Mouse (Mus musculus) cerebral cortex, adult 2 months (tissue): ENCODE data around the gene Tnfrsf25.

ENCODE experiments used
- WGBS: fragments of 180-500 bp; shearing (Covaris S2); methylation state at CpG from one replicate; pipeline ENCODE4 v1.1.7; 2018; 5-methylcytosine and 5-hydroxymethylcytosine counted together

Gene Tnfrsf25

GRCm38 (mm10) chr4:152115921-152116612 lies at the start of gene Tnfrsf25:
TSS of gene Tnfrsf25 (plus strand) at chr4:152115934.
- WGBS = 13% methylated on average over 30 of the region's 30 CpGs

- 78% methylated on average over 6 of the region's 6 CpGs for WGBS
Observed at GRCm38 (mm10) chr4:152068166-152068724, 47.5 kb upstream of the Tnfrsf25 start.

- 78% methylated on average over 3 of the region's 3 CpGs for WGBS
Observed at GRCm38 (mm10) chr4:152069245-152069644, 46.5 kb upstream of the Tnfrsf25 start.

- 78% methylated on average over 11 of the region's 11 CpGs for WGBS
Observed at GRCm38 (mm10) chr4:152070494-152071396, 45.0 kb upstream of the Tnfrsf25 start.

- WGBS = 43% methylated on average over 10 of the region's 10 CpGs
Observed at GRCm38 (mm10) chr4:152072121-152072601, 43.6 kb upstream of the Tnfrsf25 start, which contains the start of gene Plekhg5. TSS of gene Plekhg5 (plus strand) at chr4:152072498.

GRCm38 (mm10) chr4:152072655-152073054 lies 43.1 kb upstream of the Tnfrsf25 start:
- WGBS = 41% methylated on average over 10 of the region's 10 CpGs

- 87% methylated on average over 6 of the region's 6 CpGs for WGBS
Observed at GRCm38 (mm10) chr4:152073715-152074114, 42.0 kb upstream of the Tnfrsf25 start.

GRCm38 (mm10) chr4:152074548-152074947 lies 41.2 kb upstream of the Tnfrsf25 start:
- WGBS = 87% methylated on average over 9 of the region's 9 CpGs

- WGBS = 78% methylated on average over 9 of the region's 9 CpGs
Observed at GRCm38 (mm10) chr4:152077191-152077590, 38.5 kb upstream of the Tnfrsf25 start.

GRCm38 (mm10) chr4:152078105-152078530 lies 37.6 kb upstream of the Tnfrsf25 start:
- WGBS = 60% methylated on average over 10 of the region's 10 CpGs

GRCm38 (mm10) chr4:152079261-152079660 lies 36.5 kb upstream of the Tnfrsf25 start:
- 89% methylated on average over 3 of the region's 3 CpGs for WGBS

- 39% methylated on average over 7 of the region's 7 CpGs for WGBS
Observed at GRCm38 (mm10) chr4:152079931-152080330, 35.8 kb upstream of the Tnfrsf25 start.

GRCm38 (mm10) chr4:152083611-152084220 lies 32.0 kb upstream of the Tnfrsf25 start:
- WGBS = 56% methylated on average over 7 of the region's 7 CpGs

GRCm38 (mm10) chr4:152084616-152085015 lies 31.1 kb upstream of the Tnfrsf25 start:
- WGBS = 93% methylated on average over 7 of the region's 7 CpGs

GRCm38 (mm10) chr4:152086505-152087210 lies 29.1 kb upstream of the Tnfrsf25 start:
- under 1% methylated on average over 87 of the region's 92 CpGs for WGBS

GRCm38 (mm10) chr4:152087211-152088081 lies 28.3 kb upstream of the Tnfrsf25 start:
- 8% methylated on average over 12 of the region's 12 CpGs for WGBS

- WGBS = 13% methylated on average over 4 of the region's 4 CpGs
Observed at GRCm38 (mm10) chr4:152088133-152088532, 27.6 kb upstream of the Tnfrsf25 start.

- 37% methylated on average over 8 of the region's 8 CpGs for WGBS
Observed at GRCm38 (mm10) chr4:152088556-152089120, 27.1 kb upstream of the Tnfrsf25 start.

- 62% methylated on average over 9 of the region's 9 CpGs for WGBS
Observed at GRCm38 (mm10) chr4:152090191-152090590, 25.5 kb upstream of the Tnfrsf25 start.
